Mouse (Mus musculus): ENCODE data around the gene Mettl3. TPM values are rescaled to one million over a fixed set of nuclear protein-coding genes. Genes with fewer than 3 reads are reported as not detected.

Gene Mettl3
- polyA plus RNA-seq, 1 experiment from 2014 or later = 37.6 TPM

GRCm38 (mm10) chr14:52295558-52296264, 9.2 kb downstream of the Mettl3 start:
- DNase-seq (ENCODE audit: low spot score) = peak; percentile 27

GRCm38 (mm10) chr14:52284191-52284590, 20.7 kb downstream of the Mettl3 start:
- DNase-seq (ENCODE audit: low spot score) = no peak

GRCm38 (mm10) chr14:52283629-52284028, 21.3 kb downstream of the Mettl3 start:
- DNase-seq (ENCODE audit: low spot score) = no peak

GRCm38 (mm10) chr14:52279747-52280120, 25.2 kb downstream of the Mettl3 start:
- DNase-seq (ENCODE audit: low spot score) = no peak

GRCm38 (mm10) chr14:52278932-52279746, 25.8 kb downstream of the Mettl3 start, which contains the start of the genes Tox4 and Rab2b:
TSS of gene Tox4 (plus strand) at chr14:52279146.
TSS of gene Rab2b (minus strand) at chr14:52279545.
- DNase-seq (ENCODE audit: low spot score) = peak; percentile 100

GRCm38 (mm10) chr14:52277210-52277609, 27.7 kb downstream of the Mettl3 start:
- no peak for DNase-seq (ENCODE audit: low spot score)

- DNase-seq (ENCODE audit: low spot score) = no peak
Observed at GRCm38 (mm10) chr14:52272781-52273180, 32.1 kb downstream of the Mettl3 start.

GRCm38 (mm10) chr14:52257484-52258213, 47.3 kb downstream of the Mettl3 start, which contains the start of gene Chd8:
TSS of gene Chd8 (minus strand) at chr14:52257780.
- DNase-seq (ENCODE audit: low spot score) = peak; percentile 99

GRCm38 (mm10) chr14:52256311-52257175, 48.4 kb downstream of the Mettl3 start:
- peak; percentile 43 for DNase-seq (ENCODE audit: low spot score)

- no peak for DNase-seq (ENCODE audit: low spot score)
Observed at GRCm38 (mm10) chr14:52246129-52246528, 58.8 kb downstream of the Mettl3 start.

Other genes with a start within 250 kb of the Mettl3 start
- 536 and 645 TPM in 2 replicates for gene Hnrnpc, start 201.1 kb downstream of the Mettl3 start, polyA plus RNA-seq (2015; fragmentation: Nextera tagmentation; extraction: Ambion mirVana)
- gene Rpgrip1, start 194.4 kb downstream of the Mettl3 start, polyA plus RNA-seq (2015; fragmentation: Nextera tagmentation; extraction: Ambion mirVana) = 87.6 and 94.0 TPM in 2 replicates
- 58.9 and 64.1 TPM in 2 replicates for gene Supt16, start 107.7 kb downstream of the Mettl3 start, polyA plus RNA-seq (2015; fragmentation: Nextera tagmentation; extraction: Ambion mirVana)
- 31.9 and 40.1 TPM in 2 replicates for gene Chd8, start 47.3 kb downstream of the Mettl3 start, polyA plus RNA-seq (2015; fragmentation: Nextera tagmentation; extraction: Ambion mirVana)
- gene Tox4, start 26.0 kb downstream of the Mettl3 start, polyA plus RNA-seq (2015; fragmentation: Nextera tagmentation; extraction: Ambion mirVana) = 45.0 and 46.0 TPM in 2 replicates
- 10.9 and 13.2 TPM in 2 replicates for gene Rab2b, start 25.6 kb downstream of the Mettl3 start, polyA plus RNA-seq (2015; fragmentation: Nextera tagmentation; extraction: Ambion mirVana)
- gene Sall2, start 23.6 kb upstream of the Mettl3 start, polyA plus RNA-seq (2015; fragmentation: Nextera tagmentation; extraction: Ambion mirVana) = 6.2 and 7.3 TPM in 2 replicates
- not detected in 2 replicates for gene Olfr1513, start 51.3 kb upstream of the Mettl3 start, polyA plus RNA-seq (2015; fragmentation: Nextera tagmentation; extraction: Ambion mirVana)
- not detected in 2 replicates for gene Olfr1512, start 74.0 kb upstream of the Mettl3 start, polyA plus RNA-seq (2015; fragmentation: Nextera tagmentation; extraction: Ambion mirVana)
- not detected in 2 replicates for gene Olfr1511, start 92.3 kb upstream of the Mettl3 start, polyA plus RNA-seq (2015; fragmentation: Nextera tagmentation; extraction: Ambion mirVana)
- gene Olfr1510, start 109.2 kb upstream of the Mettl3 start, polyA plus RNA-seq (2015; fragmentation: Nextera tagmentation; extraction: Ambion mirVana) = not detected in 2 replicates
- gene Olfr1509, start 137.9 kb upstream of the Mettl3 start, polyA plus RNA-seq (2015; fragmentation: Nextera tagmentation; extraction: Ambion mirVana) = 0.13 TPM in 1 of 2 replicates, not detected in the other
- not detected in 2 replicates for gene Olfr1508, start 162.4 kb upstream of the Mettl3 start, polyA plus RNA-seq (2015; fragmentation: Nextera tagmentation; extraction: Ambion mirVana)
- gene Olfr1507, start 190.6 kb upstream of the Mettl3 start, polyA plus RNA-seq (2015; fragmentation: Nextera tagmentation; extraction: Ambion mirVana) = not detected in 2 replicates

All from thymus, postnatal 0 days (tissue).